Comparison of ENCODE assay signal across 18 mouse cellular contexts in genomic region chr19:54971440-54972211, GRCm38 (mm10).
DNase-seq lines count a peak whose midpoint lies in the region; ATAC-seq and TF ChIP-seq lines count a peak whose summit lies in the region.
"Had no signal": no experiment of that assay in that cellular context is flagged by ENCODE, and none has a peak within 500 bp of the region (broad histone marks: within the 10 kb centered on the region; RNA-seq: fewer than 3 reads in every experiment).

No protein-coding gene starts in this region.

- H3K27me3 ChIP-seq in midbrain, embryonic 13.5 days, result no peaks in the 10 kb centered on the region
- H3K27me3 ChIP-seq in midbrain, embryonic 10.5 days (ENCODE audit: low read depth, poor library complexity, severe bottlenecking), result no peaks in the 10 kb centered on the region
- no peaks in the 10 kb centered on the region for H3K27me3 ChIP-seq in midbrain, embryonic 16.5 days (ENCODE audit: control insufficient read depth, insufficient read depth, low read depth, low read length)
- H3K27me3 ChIP-seq in kidney, embryonic 14.5 days (ENCODE audit: control insufficient read depth, insufficient read depth, low read length), result no peaks in the 10 kb centered on the region
- no peaks in the 10 kb centered on the region for H3K27me3 ChIP-seq in lung, postnatal 0 days (replicated peaks; ENCODE audit: insufficient read depth, low read length)
- H3K27me3 ChIP-seq: embryonic facial prominence, embryonic 12.5 days; forebrain, embryonic 15.5 days; heart, embryonic 15.5 days had no signal

- no peak for DNase-seq in midbrain, embryonic 10.5 days (ENCODE audit: low spot score)
- DNase-seq in brain, embryonic 14.5 days (ENCODE audit: low read depth), result peak; percentile 56
- no peak for DNase-seq in lung, postnatal 0 days (ENCODE audit: low spot score)
- DNase-seq: adrenal gland, postnatal 10 days; cerebellum, adult 11-12 months; cerebellum, adult 9-10 months; cerebellum, postnatal 25 days; gastrocnemius, postnatal 14 days; heart, adult 2 months; heart, postnatal 14 days had no signal

- whole genome bisulfite sequencing in midbrain, embryonic 13.5 days, result 78% methylated on average over 6 of the region's 6 CpGs
- 91% methylated on average over 6 of the region's 6 CpGs for WGBS in midbrain, embryonic 10.5 days
- 62% methylated on average over 6 of the region's 6 CpGs for WGBS in midbrain, embryonic 16.5 days
- WGBS in kidney, embryonic 14.5 days, result 81% methylated on average over 6 of the region's 6 CpGs
- WGBS in lung, postnatal 0 days, result 79% methylated on average over 6 of the region's 6 CpGs

- TF ChIP-seq POLR2A in brain, embryonic 14.5 days (IDR thresholded peaks at IDR 0.05; ENCODE audit: borderline replicate concordance, extremely low read depth, insufficient read depth, insufficient read length, poor library complexity, severe bottlenecking), result no peak

- ATAC-seq in midbrain, embryonic 13.5 days, result 0 out of 2 replicates have a peak, but pooled peaks have one; percentile 50
- ATAC-seq in midbrain, embryonic 16.5 days, result peak; percentile 66; the same call in 1 of the 2 replicates
- ATAC-seq in kidney, embryonic 14.5 days (ENCODE audit: low FRiP score, low TSS enrichment), result no peak
- ATAC-seq in lung, postnatal 0 days, result no peak
- ATAC-seq: forebrain, embryonic 15.5 days had no signal

- H3K27ac ChIP-seq in midbrain, embryonic 13.5 days, result peak overlapping the region; percentile 19; the same call in 1 of the 2 replicates
- H3K27ac ChIP-seq in midbrain, embryonic 10.5 days (replicated peaks), result no peak overlapping the region
- peak overlapping the region; percentile 50; the same call in 1 of the 2 replicates for H3K27ac ChIP-seq in midbrain, embryonic 16.5 days (ENCODE audit: low read length)
- no peak overlapping the region for H3K27ac ChIP-seq in kidney, embryonic 14.5 days (ENCODE audit: low read depth, low read length)
- H3K27ac ChIP-seq in lung, postnatal 0 days (ENCODE audit: low read length), result no peak overlapping the region
- H3K27ac ChIP-seq: embryonic facial prominence, embryonic 12.5 days; forebrain, embryonic 15.5 days; heart, adult 2 months; heart, embryonic 15.5 days; hindbrain, embryonic 14.5 days had no signal

- no peak for TF ChIP-seq CTCF in brain, embryonic 14.5 days (IDR thresholded peaks at IDR 0.05; ENCODE audit: borderline replicate concordance, extremely low read depth, insufficient read depth, insufficient read length)
- TF ChIP-seq CTCF in lung, postnatal 0 days (IDR thresholded peaks at IDR 0.05), result no peak

- H3K9me3 ChIP-seq in midbrain, embryonic 13.5 days, result 0 out of 2 replicates have a peak, but pooled peaks cover 4% of the 10 kb centered on the region
- H3K9me3 ChIP-seq in midbrain, embryonic 10.5 days (replicated peaks), result no peaks in the 10 kb centered on the region
- no peaks in the 10 kb centered on the region for H3K9me3 ChIP-seq in midbrain, embryonic 16.5 days (replicated peaks; ENCODE audit: control insufficient read depth, low read length, poor library complexity, severe bottlenecking)
- H3K9me3 ChIP-seq in kidney, embryonic 14.5 days (ENCODE audit: control insufficient read depth, low read length), result no peaks in the 10 kb centered on the region
- no peaks in the 10 kb centered on the region for H3K9me3 ChIP-seq in lung, postnatal 0 days (ENCODE audit: low read length)
- H3K9me3 ChIP-seq: embryonic facial prominence, embryonic 12.5 days; forebrain, embryonic 15.5 days; heart, embryonic 15.5 days had no signal

- no peaks in the 10 kb centered on the region for H3K4me1 ChIP-seq in midbrain, embryonic 13.5 days (replicated peaks)
- no peaks in the 10 kb centered on the region for H3K4me1 ChIP-seq in midbrain, embryonic 10.5 days
- H3K4me1 ChIP-seq in midbrain, embryonic 16.5 days (ENCODE audit: control insufficient read depth, insufficient read depth, low read length), result no peaks in the 10 kb centered on the region
- H3K4me1 ChIP-seq in kidney, embryonic 14.5 days (ENCODE audit: control insufficient read depth, insufficient read depth, low read length), result no peaks in the 10 kb centered on the region
- H3K4me1 ChIP-seq in lung, postnatal 0 days (ENCODE audit: insufficient read depth, low read depth, low read length), result no peaks in the 10 kb centered on the region
- H3K4me1 ChIP-seq: embryonic facial prominence, embryonic 12.5 days; forebrain, embryonic 15.5 days; heart, embryonic 15.5 days had no signal

- H3K9ac ChIP-seq in midbrain, embryonic 13.5 days (replicated peaks), result no peak overlapping the region
- no peak overlapping the region for H3K9ac ChIP-seq in midbrain, embryonic 16.5 days (ENCODE audit: low read depth, low read length)
- no peak overlapping the region for H3K9ac ChIP-seq in kidney, embryonic 14.5 days (ENCODE audit: low read depth, low read length)
- H3K9ac ChIP-seq in lung, postnatal 0 days (replicated peaks; ENCODE audit: low read depth), result no peak overlapping the region
- H3K9ac ChIP-seq: embryonic facial prominence, embryonic 12.5 days; forebrain, embryonic 15.5 days; heart, embryonic 15.5 days; hindbrain, embryonic 14.5 days had no signal

- no peak for TF ChIP-seq EP300 in lung, postnatal 0 days (IDR thresholded peaks at IDR 0.05)

- H3K4me3 ChIP-seq in midbrain, embryonic 13.5 days (replicated peaks), result no peak overlapping the region
- no peak overlapping the region for H3K4me3 ChIP-seq in midbrain, embryonic 10.5 days
- H3K4me3 ChIP-seq in midbrain, embryonic 16.5 days (ENCODE audit: low read depth, low read length), result no peak overlapping the region
- no peak overlapping the region for H3K4me3 ChIP-seq in kidney, embryonic 14.5 days (ENCODE audit: low read length)
- no peak overlapping the region for H3K4me3 ChIP-seq in lung, postnatal 0 days (ENCODE audit: low read depth, low read length)
- H3K4me3 ChIP-seq: embryonic facial prominence, embryonic 12.5 days; forebrain, embryonic 15.5 days; heart, adult 2 months; heart, embryonic 15.5 days had no signal

- H3K4me2 ChIP-seq in midbrain, embryonic 13.5 days (replicated peaks), result no peak overlapping the region
- H3K4me2 ChIP-seq in midbrain, embryonic 16.5 days (ENCODE audit: low read length), result no peak overlapping the region
- H3K4me2 ChIP-seq in kidney, embryonic 14.5 days (replicated peaks; ENCODE audit: low read depth, low read length), result no peak overlapping the region
- no peak overlapping the region for H3K4me2 ChIP-seq in lung, postnatal 0 days (replicated peaks; ENCODE audit: low read depth, low read length)
- H3K4me2 ChIP-seq: embryonic facial prominence, embryonic 12.5 days; forebrain, embryonic 15.5 days; heart, embryonic 11.5 days; heart, embryonic 15.5 days; hindbrain, embryonic 14.5 days had no signal

- H3K36me3 ChIP-seq in midbrain, embryonic 13.5 days, result no peaks in the 10 kb centered on the region
- no peaks in the 10 kb centered on the region for H3K36me3 ChIP-seq in midbrain, embryonic 10.5 days
- H3K36me3 ChIP-seq in midbrain, embryonic 16.5 days (ENCODE audit: control insufficient read depth, insufficient read depth, low read length), result no peaks in the 10 kb centered on the region
- H3K36me3 ChIP-seq in kidney, embryonic 14.5 days (ENCODE audit: control insufficient read depth, insufficient read depth, low read length), result no peaks in the 10 kb centered on the region
- H3K36me3 ChIP-seq in lung, postnatal 0 days (ENCODE audit: insufficient read depth, low read length), result no peaks in the 10 kb centered on the region
- H3K36me3 ChIP-seq: embryonic facial prominence, embryonic 12.5 days; forebrain, embryonic 15.5 days; heart, embryonic 15.5 days had no signal

Comparison
In these comparisons a context has a peak if more than half of its experiments do, and no peak if none do; other contexts are left out.
1. H3K27ac ChIP-seq: peak in midbrain, embryonic 13.5 days (single experiment) and midbrain, embryonic 16.5 days (single experiment); none in midbrain, embryonic 10.5 days (single experiment), kidney, embryonic 14.5 days (single experiment) and lung, postnatal 0 days (single experiment).
2. ATAC-seq: peak in midbrain, embryonic 13.5 days (single experiment) and midbrain, embryonic 16.5 days (single experiment); none in kidney, embryonic 14.5 days (single experiment) and lung, postnatal 0 days (single experiment).